Mouse (Mus musculus): Measurements from ENCODE around the gene Spns2.

Gene Spns2

DNA sequence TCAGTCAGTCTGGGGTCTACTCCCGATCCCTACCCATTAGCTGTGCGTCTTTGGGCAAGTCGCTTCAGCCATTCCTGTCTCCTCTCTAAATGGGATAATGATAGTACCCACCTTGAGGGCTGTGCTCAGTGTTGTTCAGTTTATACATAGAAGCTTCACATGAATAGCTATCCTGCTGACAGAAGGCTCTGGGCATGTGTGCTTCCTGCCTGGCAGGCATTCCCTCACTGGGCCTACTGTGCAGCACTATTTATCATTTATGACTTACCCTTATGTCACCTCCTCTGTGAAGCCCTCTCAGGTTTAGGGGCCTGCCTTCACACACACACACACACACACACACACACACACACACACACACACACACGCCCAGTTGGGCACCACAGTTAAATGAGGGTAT, 10.4 kb upstream of the Spns2 start:
- DNase-seq = no peak

GRCm38 (mm10) chr11:72497367-72497766, 7.7 kb upstream of the Spns2 start:
- DNase-seq = no peak

DNA sequence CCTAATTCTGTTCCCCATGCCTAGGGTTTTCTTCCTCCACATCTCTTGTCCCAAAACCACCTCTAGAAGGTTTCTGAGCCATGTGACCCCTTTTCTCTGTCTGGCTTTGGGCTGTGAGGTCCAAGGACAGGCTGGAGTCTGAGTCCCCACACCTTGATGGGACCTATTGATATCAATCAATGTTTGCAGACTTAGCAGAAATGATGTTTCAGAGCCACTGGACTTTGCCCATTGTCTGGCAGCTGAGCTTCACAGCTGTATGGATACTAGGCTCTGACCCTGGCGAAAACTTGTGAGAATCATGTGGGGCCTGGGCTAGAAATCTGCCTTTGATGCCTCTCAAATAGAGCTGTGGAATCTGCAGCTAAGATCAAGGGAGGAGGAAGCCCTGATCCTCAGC, 7.1 kb upstream of the Spns2 start:
- no peak for DNase-seq

- DNase-seq = no peak
Measured at GRCm38 (mm10) chr11:72496066-72496465, 6.4 kb upstream of the Spns2 start.

GRCm38 (mm10) chr11:72494046-72494988, 4.6 kb upstream of the Spns2 start:
- no peak for DNase-seq

GRCm38 (mm10) chr11:72491130-72491960, 1.6 kb upstream of the Spns2 start:
- DNase-seq = no peak

DNA sequence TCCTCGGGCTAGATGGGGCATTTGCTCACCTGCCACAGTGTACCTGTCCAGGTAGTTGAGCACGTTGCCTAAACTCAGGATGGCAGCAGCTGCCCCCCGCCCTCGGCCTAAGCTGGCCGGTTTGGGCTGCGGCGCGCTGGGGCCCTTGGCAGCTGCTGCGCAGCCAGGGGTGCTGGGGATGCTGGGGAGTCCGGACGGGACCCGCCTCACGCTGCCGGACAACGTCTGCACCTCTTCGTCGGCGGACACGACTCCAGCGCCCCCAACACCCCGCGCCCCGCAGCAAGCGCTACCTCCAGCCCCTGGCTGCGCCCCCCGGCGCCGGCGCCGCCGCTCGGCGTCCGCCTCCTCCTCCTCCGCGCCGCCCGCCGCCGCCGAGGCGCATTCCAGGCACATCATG, 307 bp downstream of the Spns2 start:
- no peak for DNase-seq

DNA sequence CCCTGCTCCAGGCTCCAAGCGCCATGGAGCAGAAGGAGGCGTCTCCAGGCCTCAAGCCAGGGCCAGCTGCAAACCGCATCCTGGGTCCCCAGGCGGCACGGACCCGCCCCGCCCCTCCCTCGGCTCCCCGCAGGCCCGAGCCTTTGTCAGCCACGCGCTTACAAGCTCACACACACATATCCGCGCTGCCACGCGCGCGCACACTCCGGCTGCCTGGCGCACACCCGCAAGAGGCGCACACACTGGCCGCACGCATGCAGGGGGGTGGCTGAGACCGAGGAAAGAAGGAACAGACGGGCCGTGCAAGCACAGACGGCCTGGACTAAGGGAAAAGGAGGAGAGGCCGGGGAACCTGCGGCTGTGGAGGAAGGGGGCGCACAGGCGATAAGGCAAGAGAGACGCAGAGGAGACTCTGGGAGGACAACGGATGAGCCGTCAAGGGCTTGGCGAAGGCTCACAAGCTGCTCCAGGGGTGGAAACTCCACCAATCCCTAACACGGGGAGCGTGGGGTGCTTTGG, 892 bp downstream of the Spns2 start:
- DNase-seq = peak; percentile 60 to 75

DNA sequence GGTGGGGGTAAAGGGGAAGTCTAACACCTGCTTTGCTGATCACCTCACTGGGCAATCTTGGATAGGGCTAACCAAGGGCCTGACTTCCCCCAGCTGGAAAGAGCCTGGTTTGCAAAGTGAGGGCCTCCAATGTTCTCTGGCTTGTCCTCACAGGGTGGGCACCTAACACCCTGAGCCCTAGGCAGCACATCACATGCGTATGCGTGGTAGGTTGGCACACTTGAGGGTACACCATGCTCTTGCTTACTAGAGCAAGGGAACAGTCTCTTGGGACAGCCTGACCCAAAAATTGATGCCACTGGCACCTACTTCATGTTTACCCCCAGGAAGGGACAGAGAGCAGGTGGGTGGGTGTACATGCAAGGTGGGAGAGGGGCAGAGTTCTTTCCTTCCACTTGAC, 2.0 kb downstream of the Spns2 start:
- no peak for DNase-seq

DNA sequence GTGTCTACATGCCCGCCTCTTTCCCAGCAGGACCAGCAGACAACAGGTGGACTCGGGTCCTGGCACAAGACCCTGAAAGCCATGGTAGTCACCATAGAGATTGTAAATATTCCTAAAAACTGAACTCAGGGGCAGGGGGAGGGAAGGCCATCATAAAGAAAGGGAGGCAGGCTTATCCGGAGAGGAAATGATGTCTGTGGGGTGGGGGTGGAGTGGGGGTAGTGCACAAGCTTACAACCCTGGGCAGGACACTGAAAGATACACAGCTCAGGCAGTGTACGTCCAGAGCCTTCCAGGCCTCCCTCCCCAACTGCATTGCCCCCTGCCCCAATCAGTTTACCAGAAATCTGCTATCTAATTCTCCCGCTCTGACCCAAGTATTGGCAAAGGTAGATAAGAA, 2.5 kb downstream of the Spns2 start:
- DNase-seq = no peak

GRCm38 (mm10) chr11:72485960-72486359, 3.7 kb downstream of the Spns2 start:
- DNase-seq = peak in 1 of 2 experiments; percentile 54

DNA sequence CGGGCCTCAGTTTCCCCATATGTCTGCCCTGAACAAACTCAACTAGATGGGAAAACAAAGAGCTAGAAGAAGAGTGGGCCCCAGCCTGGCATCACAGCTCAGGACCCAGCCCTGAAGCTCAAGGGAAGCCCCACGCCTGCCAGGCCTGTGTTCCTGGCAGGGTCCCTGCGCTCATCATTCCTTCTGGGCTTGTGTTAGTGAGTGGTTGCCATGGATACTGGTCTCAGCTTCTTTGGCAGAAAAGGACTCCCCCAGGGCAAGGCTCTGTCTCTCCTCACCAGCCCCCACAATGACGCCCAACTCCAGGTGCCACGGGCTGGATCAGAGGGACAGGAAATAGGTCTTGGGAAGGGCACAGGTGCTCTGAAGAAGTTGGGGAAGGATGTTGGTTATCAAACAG, 4.5 kb downstream of the Spns2 start:
- DNase-seq = peak; percentile 60

DNA sequence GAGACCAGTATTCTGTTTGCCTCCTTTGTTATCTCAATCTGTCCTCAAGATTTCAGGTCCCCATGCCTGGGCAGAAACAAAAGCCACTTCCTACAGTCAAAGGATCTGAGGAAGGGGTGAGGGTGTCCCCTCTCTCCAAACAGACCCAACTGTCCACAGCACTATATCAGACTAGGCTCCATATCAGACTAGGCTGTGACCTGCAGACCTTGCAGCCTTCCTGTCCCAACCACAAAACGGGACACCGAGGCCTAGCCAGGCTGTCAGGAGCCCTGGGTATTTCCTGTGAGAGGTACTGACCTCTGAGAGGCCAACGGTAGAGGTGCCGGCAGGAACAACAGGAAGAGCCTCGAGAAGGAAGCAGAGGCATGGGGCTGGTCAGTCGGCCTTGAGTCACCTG, 5.2 kb downstream of the Spns2 start:
- DNase-seq = no peak

- no peak for DNase-seq
Measured at GRCm38 (mm10) chr11:72481952-72482351, 7.8 kb downstream of the Spns2 start.

GRCm38 (mm10) chr11:72481313-72481712, 8.4 kb downstream of the Spns2 start:
- DNase-seq = no peak

GRCm38 (mm10) chr11:72479499-72479898, 10.2 kb downstream of the Spns2 start:
- no peak for DNase-seq

DNA sequence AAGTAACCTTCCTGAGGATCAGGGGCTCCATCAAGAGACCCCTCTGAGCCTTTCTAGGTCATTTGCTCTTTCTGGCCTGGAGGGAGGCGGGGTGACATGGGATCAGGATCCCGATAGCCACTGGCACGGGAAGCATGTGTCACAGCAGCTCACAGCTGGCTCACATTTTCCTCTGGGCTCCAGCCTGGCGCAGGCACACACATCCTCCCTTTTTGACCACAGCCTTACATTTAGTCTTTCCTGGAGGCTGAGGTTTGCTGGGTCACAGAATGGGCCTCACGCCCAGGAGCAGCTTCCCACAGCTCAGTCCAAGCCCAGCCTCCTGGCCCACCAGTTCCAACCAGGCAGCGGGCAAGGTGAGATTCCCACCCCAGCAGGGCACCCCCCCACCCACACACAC, 11.5 kb downstream of the Spns2 start:
- DNase-seq = no peak

GRCm38 (mm10) chr11:72477653-72478052, 12.1 kb downstream of the Spns2 start:
- DNase-seq = no peak

DNA sequence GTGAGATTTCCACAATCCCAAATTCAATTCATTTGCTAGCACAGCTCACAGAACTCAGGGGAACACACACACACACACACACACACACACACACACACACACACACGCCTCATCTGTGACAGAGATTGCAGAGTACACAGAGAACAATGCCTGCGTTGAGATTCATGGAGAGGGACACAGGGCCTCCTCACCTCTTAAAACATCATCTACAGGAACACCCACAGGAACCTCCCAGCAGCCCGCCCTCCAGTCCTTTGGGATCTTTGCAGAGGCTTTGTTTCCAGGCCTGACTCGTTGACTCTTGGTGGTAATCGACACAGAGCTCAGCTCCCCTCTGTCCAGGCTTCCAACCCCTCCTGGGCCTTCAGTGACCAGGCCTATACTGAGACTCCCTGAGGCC, 12.5 kb downstream of the Spns2 start:
- DNase-seq = no peak

DNA sequence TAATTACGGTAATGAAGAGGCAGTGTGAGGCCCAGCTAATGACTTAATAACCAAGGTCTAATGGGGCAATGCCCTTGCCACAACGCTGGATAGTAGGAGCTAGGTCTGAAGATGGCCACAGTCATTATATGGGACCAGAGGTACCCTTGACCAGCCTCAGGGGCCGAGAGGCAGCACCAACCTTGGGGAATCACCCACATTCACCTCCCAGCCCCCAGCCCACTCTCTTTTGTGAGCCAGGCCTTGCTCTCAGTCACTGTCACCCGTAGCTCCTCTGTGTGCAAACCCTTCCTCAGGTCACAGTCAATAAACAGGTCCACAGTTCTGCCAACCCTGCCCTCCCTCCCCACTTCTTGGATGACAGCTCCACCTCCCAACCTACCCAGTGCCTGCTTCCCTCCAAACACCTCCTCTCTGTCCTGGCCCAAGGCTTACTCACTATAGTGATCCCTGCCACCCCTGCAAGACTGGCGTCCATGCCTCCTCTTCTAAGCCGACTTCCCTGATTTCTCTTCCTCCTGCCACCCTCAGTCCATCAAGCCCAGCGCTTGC, 13.6 kb downstream of the Spns2 start:
- no peak for DNase-seq

DNA sequence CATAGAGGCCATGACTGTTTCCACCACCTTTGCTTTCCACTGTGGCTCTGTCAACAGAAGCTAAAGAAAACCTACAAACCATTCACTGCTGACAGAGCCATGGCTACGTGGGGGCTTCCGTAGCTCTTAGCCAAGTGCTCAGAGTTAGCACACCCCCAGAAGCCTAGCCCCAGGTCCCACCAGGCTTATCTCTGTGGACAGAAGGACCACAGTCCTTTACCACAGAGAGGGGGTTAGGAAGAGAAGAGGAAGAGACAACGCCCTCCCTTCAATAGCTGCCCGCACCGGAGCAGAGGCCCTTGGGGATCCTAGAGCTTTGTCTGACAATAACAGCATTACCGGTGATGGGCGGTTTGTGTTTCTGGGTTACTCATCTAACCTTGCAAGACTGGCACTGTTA, 14.3 kb downstream of the Spns2 start:
- no peak for DNase-seq

DNA sequence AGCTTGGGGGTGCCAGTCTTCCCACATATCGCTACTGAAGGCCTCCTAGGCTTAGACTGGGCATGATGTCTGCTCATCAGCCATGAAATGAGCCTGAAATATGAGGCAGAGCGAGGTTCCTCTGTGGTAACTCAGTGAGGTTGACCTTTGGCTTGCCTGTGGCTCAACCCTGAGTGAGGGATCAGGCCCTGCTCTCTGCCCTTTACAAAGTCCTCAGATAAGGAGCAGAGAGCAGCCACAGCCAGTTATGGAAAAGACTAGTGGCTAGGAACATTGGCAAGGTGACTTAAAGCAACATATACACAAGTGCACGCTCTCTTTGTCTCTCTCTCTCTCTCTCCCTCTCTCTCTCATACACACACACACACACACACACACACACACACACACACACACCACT, 14.8 kb downstream of the Spns2 start:
- DNase-seq = no peak

- DNase-seq = no peak
Measured at GRCm38 (mm10) chr11:72473540-72473939, 16.2 kb downstream of the Spns2 start.

Data from cerebellum, postnatal 14 days (tissue).